Mouse (Mus musculus): ENCODE data around the gene Palb2.
A peak's percentile ranks its signal among the peaks of the same experiment; 100 is the strongest.

Palb2 gene

DNA sequence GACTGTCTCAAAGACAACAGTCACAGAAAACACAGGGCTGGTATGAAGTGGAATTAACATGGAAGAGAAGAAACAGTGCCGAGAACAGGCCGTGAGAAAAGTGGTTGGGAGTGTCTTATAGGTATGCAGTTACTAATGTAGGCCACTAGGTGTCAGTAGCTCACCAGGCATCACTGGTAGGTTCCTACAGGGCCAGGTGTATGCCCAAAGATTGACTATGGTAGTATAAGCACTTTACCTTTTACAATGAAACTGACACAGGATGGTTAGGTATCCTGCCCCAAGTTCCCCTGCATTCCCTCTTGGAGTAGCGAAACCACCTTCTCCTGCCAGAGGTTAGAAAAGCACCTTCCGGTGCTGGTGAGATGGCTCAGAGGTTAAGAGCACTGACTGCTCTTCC, 33.6 kb downstream of the Palb2 start:
- DNase-seq (ENCODE audit: low spot score in 2 of 2) = no peak

GRCm38 (mm10) chr7:122098009-122098408, 34.8 kb downstream of the Palb2 start:
- DNase-seq (ENCODE audit: low spot score in 2 of 2) = no peak

- DNase-seq (ENCODE audit: low spot score in 2 of 2) = no peak
These were observed 38.0 kb downstream of the Palb2 start for GRCm38 (mm10) chr7:122094564-122095330.

GRCm38 (mm10) chr7:122087195-122087982, 45.4 kb downstream of the Palb2 start:
- no peak for DNase-seq (ENCODE audit: low spot score in 2 of 2)

DNA sequence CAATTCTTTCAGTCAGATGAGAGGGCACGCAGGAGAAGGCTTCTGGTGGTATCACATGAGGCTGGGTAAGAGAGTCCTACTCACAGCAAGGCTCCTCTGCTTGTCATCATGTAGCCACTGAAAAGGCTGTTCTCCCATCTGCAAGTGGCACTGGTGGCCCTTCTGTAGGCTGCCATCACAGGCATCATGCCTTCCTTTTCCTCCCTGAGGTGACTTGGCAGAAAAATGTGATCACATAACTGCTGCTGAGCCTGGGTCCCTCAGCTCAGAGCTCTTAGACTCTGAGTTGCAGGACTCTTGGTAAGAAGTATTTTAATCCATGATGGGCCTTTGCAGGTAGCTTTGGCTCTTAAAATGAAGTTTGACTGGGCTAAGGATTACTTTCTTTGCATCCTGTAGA, 51.7 kb downstream of the Palb2 start:
- no peak for DNase-seq (ENCODE audit: low spot score in 2 of 2)

GRCm38 (mm10) chr7:122079798-122080554, 52.8 kb downstream of the Palb2 start:
- DNase-seq (ENCODE audit: low spot score in 2 of 2) = no peak

DNA sequence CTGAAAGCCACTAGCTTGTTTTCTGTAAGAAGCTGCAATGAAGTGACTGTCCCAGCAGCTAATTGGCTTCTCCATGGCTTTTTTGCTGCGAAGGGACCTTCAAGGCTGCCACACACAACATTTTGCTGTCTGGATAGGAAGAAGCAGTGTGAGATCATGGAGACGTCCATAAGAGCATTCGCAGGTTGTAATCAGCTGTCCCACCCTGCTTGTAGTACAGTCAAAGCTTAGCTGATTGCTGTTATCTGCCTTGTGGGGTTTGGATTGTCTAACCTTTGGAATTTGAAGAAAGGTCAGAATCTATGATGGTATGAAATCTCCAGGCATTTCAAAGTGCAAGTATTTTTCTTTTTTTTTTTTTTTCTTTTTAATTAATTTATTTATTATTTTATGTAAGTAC, 58.4 kb downstream of the Palb2 start:
- no peak for DNase-seq (ENCODE audit: low spot score in 2 of 2)

GRCm38 (mm10) chr7:122067517-122068381, 65.0 kb downstream of the Palb2 start:
- peak in 1 of 2 experiments; percentile 12 for DNase-seq (ENCODE audit: low spot score in 2 of 2)

GRCm38 (mm10) chr7:122066945-122067516, 65.8 kb downstream of the Palb2 start, which contains the start of the genes Ubfd1 and Ears2:
Gene Ubfd1, plus strand, starts transcription at chr7:122067175.
Gene Ears2, minus strand, starts transcription at chr7:122067263.
- DNase-seq (ENCODE audit: low spot score in 2 of 2) = peak; percentile 95 to 97

DNA sequence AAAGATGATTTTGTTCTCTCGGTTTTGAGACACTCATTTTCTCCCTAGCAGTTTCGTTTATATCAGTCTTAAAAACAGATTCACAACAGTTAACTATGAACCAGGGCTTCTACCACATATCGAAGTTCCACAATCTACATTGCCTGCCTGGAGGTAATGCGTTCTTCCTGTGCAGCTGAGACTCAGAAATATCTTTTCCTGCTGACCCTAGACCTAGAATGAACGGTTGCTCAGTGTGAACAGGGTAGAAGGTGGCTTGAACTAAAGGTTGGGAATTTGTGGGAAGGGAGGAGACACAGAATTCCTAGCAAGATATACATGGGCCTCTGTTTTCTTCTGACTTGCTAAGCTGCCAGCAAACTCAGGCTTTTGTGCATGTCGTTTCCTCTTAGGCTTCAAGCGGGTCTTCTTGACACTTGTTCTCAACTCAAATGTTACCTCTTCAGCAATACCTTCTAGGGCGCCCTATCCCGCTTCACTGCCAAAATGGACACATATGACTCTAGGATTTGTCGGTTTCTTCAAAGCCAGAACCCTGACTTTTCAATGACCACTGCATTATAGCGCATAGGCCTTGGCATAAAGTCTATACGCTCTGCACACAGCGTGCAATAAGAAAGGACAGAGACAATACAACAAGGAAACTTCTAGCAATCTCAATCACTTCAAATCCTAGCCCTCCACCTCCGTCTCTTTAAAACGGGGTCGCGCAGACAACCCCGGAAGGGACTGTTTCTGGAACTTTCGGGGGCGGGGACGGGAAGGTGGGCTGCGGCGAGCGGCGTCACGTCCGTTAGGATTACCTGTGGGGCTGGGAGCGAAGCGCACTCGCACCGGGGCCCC, 66.5 kb downstream of the Palb2 start:
- no peak for DNase-seq (ENCODE audit: low spot score in 2 of 2)

- DNase-seq (ENCODE audit: low spot score in 2 of 2) = no peak
These were observed 67.1 kb downstream of the Palb2 start for GRCm38 (mm10) chr7:122065656-122066055.

All from frontal cortex, postnatal 14 days (tissue).